Mouse (Mus musculus): ENCODE data around the gene Adamts1. TPM values are rescaled to one million over a fixed set of nuclear protein-coding genes. Genes with fewer than 3 reads are reported as not detected.

The Adamts1 gene
- polyA plus RNA-seq, 1 experiment from 2014 or later, result 125 TPM

- peak; percentile 31; the same call in 1 of the 2 replicates for ATAC-seq (ENCODE audit: low FRiP score, low TSS enrichment)
- Histone ChIP-seq H3K4me2 (replicated peaks; ENCODE audit: low read depth, low read length) (no peak overlapping the region), H3K27me3 (ENCODE audit: insufficient read depth, low read length) (no peaks in the 10 kb centered on the region), H3K9me3 (ENCODE audit: low read length) (no peaks in the 10 kb centered on the region), H3K36me3 (ENCODE audit: insufficient read depth, low read length) (no peaks in the 10 kb centered on the region), H3K4me1 (ENCODE audit: insufficient read depth, low read length) (no peaks in the 10 kb centered on the region), H3K27ac (ENCODE audit: low read length) (no peak overlapping the region), H3K9ac (replicated peaks; ENCODE audit: low read length) (no peak overlapping the region), H3K4me3 (ENCODE audit: low read length) (no peak overlapping the region)
Observed at GRCm38 (mm10) chr16:85779775-85780174, 23.1 kb downstream of the Adamts1 start.

DNA sequence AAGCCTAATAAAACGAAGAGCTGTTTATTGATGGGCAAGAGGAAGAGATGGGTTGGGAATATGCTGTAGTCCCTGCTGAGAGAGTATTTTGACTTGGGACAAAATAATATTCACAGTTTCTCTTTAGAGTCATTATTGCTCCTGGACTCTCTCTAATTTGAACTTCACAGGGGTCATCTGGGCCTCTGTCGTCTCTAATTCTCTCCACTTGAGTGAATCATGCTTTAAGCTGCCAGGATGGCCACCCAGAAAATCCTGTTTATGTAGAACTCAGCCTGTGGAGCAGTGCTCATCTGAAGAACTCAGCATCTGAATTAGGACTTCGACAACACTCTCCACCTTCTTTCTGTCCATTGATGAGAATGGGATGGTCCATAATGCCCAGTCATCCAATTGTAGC is 30.6 kb downstream of the Adamts1 start:
- 60% methylated on average over 3 of the region's 3 CpGs for WGBS
- no peaks in the 10 kb centered on the region for H3K9me3 ChIP-seq (ENCODE audit: low read length)
- H3K36me3 ChIP-seq (ENCODE audit: insufficient read depth, low read length), result no peaks in the 10 kb centered on the region
- H3K9ac ChIP-seq (replicated peaks; ENCODE audit: low read length), result no peak overlapping the region
- no peaks in the 10 kb centered on the region for H3K27me3 ChIP-seq (ENCODE audit: insufficient read depth, low read length)
- no peak for ATAC-seq (ENCODE audit: low FRiP score, low TSS enrichment)
- no peak overlapping the region for H3K27ac ChIP-seq (ENCODE audit: low read length)
- no peaks in the 10 kb centered on the region for H3K4me1 ChIP-seq (ENCODE audit: insufficient read depth, low read length)
- no peak overlapping the region for H3K4me3 ChIP-seq (ENCODE audit: low read length)
- H3K4me2 ChIP-seq (replicated peaks; ENCODE audit: low read depth, low read length), result no peak overlapping the region

DNA sequence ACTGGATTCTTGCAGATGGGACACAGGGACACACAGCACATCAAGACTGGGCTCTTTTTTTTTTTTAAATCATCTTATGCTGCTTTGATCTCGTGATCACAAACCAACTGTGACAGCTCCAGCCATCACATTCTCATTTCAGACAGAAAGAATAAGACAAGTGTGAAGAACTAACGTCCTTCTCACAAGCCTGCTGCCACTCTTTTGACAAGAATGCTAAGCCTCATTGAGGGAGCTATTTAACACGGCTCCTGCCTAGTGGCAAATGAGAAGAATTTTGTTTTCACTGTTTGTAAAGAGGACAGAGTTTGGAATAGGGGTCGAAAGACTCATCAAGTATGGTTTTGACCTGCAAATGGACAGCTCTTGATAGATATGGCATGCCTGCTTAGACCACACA is 35.6 kb downstream of the Adamts1 start:
- no peak for ATAC-seq (ENCODE audit: low FRiP score, low TSS enrichment)
- Histone ChIP-seq H3K4me2 (replicated peaks; ENCODE audit: low read depth, low read length) (no peak overlapping the region), H3K4me3 (ENCODE audit: low read length) (no peak overlapping the region), H3K4me1 (ENCODE audit: insufficient read depth, low read length) (0 out of 2 replicates have a peak, but pooled peaks cover 2% of the 10 kb centered on the region), H3K27ac (ENCODE audit: low read length) (no peak overlapping the region), H3K27me3 (ENCODE audit: insufficient read depth, low read length) (no peaks in the 10 kb centered on the region), H3K9ac (replicated peaks; ENCODE audit: low read length) (no peak overlapping the region), H3K9me3 (ENCODE audit: low read length) (no peaks in the 10 kb centered on the region), H3K36me3 (ENCODE audit: insufficient read depth, low read length) (no peaks in the 10 kb centered on the region)
- 60% methylated on average over 4 of the region's 4 CpGs for WGBS

- ATAC-seq (ENCODE audit: low FRiP score, low TSS enrichment), result no peak
- WGBS, result 35% methylated on average over 8 of the region's 8 CpGs
- no peak overlapping the region for H3K27ac ChIP-seq (ENCODE audit: low read length)
Observed at GRCm38 (mm10) chr16:85765697-85766096, 37.2 kb downstream of the Adamts1 start.

DNA sequence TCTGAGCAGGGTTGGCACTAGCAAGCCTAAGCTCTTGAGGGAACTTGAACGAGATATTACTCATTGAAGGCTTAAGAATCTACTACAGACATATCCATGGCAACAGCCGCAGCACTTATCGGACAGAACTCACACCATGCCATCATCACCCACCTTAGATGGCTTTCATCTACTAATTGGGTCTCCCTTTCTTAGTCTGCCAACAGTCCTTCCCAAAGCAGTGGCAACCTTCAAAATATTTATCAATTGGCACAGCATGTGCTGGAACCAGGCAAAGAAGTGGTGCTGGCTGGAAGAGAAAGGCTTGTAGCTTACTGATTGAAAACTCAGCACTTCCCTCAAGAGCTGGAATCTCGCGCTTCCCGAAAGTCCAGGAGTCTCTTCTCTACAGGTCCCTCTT is 37.7 kb downstream of the Adamts1 start:
- 92% methylated on average over 6 of the region's 6 CpGs for WGBS
- H3K36me3 ChIP-seq (ENCODE audit: insufficient read depth, low read length), result no peaks in the 10 kb centered on the region
- 0 out of 2 replicates have a peak, but pooled peaks cover 2% of the 10 kb centered on the region for H3K4me1 ChIP-seq (ENCODE audit: insufficient read depth, low read length)
- H3K27ac ChIP-seq (ENCODE audit: low read length), result no peak overlapping the region
- no peak overlapping the region for H3K4me3 ChIP-seq (ENCODE audit: low read length)
- no peaks in the 10 kb centered on the region for H3K27me3 ChIP-seq (ENCODE audit: insufficient read depth, low read length)
- no peak overlapping the region for H3K9ac ChIP-seq (replicated peaks; ENCODE audit: low read length)
- ATAC-seq (ENCODE audit: low FRiP score, low TSS enrichment), result no peak
- H3K9me3 ChIP-seq (ENCODE audit: low read length), result no peaks in the 10 kb centered on the region
- H3K4me2 ChIP-seq (replicated peaks; ENCODE audit: low read depth, low read length), result no peak overlapping the region

More at GRCm38 (mm10) chr16:85765697-85766096, 37.2 kb downstream of the Adamts1 start:
- Histone ChIP-seq H3K9me3 (ENCODE audit: low read length) (no peaks in the 10 kb centered on the region), H3K9ac (replicated peaks; ENCODE audit: low read length) (no peak overlapping the region), H3K4me2 (replicated peaks; ENCODE audit: low read depth, low read length) (no peak overlapping the region), H3K4me3 (ENCODE audit: low read length) (no peak overlapping the region), H3K4me1 (ENCODE audit: insufficient read depth, low read length) (0 out of 2 replicates have a peak, but pooled peaks cover 2% of the 10 kb centered on the region), H3K27me3 (ENCODE audit: insufficient read depth, low read length) (no peaks in the 10 kb centered on the region), H3K36me3 (ENCODE audit: insufficient read depth, low read length) (no peaks in the 10 kb centered on the region)

DNA sequence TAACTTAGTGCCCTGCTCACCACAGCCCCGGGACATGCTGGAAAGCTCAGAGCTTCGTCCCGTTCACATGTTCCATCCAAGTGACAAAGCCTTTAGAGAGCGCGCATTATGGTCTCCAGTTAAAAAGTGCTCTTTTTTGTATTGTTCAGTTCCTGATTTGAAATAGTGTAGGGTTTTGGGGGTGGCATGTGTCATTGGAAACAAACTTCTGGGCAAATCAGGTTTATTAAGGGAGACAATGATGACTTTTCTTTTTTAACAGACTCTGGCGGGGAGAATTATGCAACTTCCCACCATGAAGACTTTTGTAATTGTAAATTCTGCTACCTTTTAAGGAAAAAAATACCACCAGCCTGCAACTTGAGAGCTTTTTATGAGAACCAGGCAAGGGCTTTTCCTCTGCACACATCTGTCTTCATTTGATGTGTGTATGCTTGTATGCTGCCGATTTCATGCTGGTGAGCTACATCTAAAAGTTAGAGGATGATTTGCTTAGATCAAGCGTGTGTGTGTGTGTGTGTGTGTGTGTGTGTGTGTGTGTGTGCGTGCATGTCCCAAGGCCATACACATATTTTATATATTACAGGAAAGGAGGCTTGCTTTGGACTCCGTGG is 40.8 kb downstream of the Adamts1 start:
- H3K36me3 ChIP-seq (ENCODE audit: insufficient read depth, low read length), result no peaks in the 10 kb centered on the region
- no peak overlapping the region for H3K4me2 ChIP-seq (replicated peaks; ENCODE audit: low read depth, low read length)
- H3K27me3 ChIP-seq (ENCODE audit: insufficient read depth, low read length), result no peaks in the 10 kb centered on the region
- no peak overlapping the region for H3K27ac ChIP-seq (ENCODE audit: low read length)
- no peak for ATAC-seq (ENCODE audit: low FRiP score, low TSS enrichment)
- no peaks in the 10 kb centered on the region for H3K9me3 ChIP-seq (ENCODE audit: low read length)
- H3K9ac ChIP-seq (replicated peaks; ENCODE audit: low read length), result no peak overlapping the region
- WGBS, result 89% methylated on average over 10 of the region's 10 CpGs
- no peak overlapping the region for H3K4me3 ChIP-seq (ENCODE audit: low read length)
- H3K4me1 ChIP-seq (ENCODE audit: insufficient read depth, low read length), result peaks cover 9% of the 10 kb centered on the region; the same call in 1 of the 2 replicates

GRCm38 (mm10) chr16:85760961-85761580 is 41.8 kb downstream of the Adamts1 start:
- 0 out of 2 replicates have a peak, but pooled peaks have one; percentile 10 for ATAC-seq (ENCODE audit: low FRiP score, low TSS enrichment)
- 55% methylated on average over 7 of the region's 7 CpGs for WGBS
- H3K4me3 ChIP-seq (ENCODE audit: low read length), result no peak overlapping the region

DNA sequence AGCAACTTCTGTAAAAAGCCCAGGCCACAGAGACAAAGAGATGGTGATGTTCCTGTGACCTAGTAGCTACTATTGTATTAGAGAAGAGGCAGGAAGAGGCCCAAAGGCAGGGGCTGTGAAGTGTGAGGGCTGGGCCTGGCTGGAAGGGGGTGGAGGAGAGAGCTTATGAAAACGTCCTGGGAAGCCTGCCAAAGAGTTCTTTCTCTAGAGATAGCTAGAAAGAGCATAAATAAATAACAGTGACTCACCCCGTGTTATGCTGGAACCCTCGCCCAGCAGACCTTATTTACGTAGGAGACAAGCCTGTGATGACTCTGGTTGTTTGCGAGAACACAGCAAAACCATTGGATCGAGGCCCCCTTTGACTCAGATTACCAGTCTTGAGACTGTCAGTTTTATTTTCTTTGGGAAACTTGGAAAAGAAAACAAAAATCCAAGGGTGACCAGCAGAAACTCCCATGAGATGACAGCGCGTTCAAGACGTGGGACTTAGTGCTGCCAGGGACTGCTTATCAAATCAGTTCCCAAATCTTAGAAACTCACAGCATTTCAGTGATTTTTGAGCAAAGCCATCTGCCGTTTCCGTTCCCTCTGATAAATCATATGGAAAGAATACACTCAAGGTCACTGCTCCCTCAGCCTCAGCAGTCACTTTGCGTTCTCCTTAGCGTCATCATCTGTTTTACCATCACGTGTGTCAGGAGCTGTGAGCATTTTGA is 46.7 kb downstream of the Adamts1 start:
- ATAC-seq (ENCODE audit: low FRiP score, low TSS enrichment), result peak; percentile 93
- H3K4me3 ChIP-seq (ENCODE audit: low read length), result no peak overlapping the region
- no peaks in the 10 kb centered on the region for H3K36me3 ChIP-seq (ENCODE audit: insufficient read depth, low read length)
- peak overlapping the region; percentile 70; the same call in 1 of the 2 replicates for H3K27ac ChIP-seq (ENCODE audit: low read length)
- WGBS, result 18% methylated on average over 14 of the region's 14 CpGs
- H3K4me2 ChIP-seq (replicated peaks; ENCODE audit: low read depth, low read length), result no peak overlapping the region
- H3K27me3 ChIP-seq (ENCODE audit: insufficient read depth, low read length), result no peaks in the 10 kb centered on the region
- H3K4me1 ChIP-seq (ENCODE audit: insufficient read depth, low read length), result peaks cover 14% of the 10 kb centered on the region; the same call in 1 of the 2 replicates
- H3K9ac ChIP-seq (replicated peaks; ENCODE audit: low read length), result no peak overlapping the region
- H3K9me3 ChIP-seq (ENCODE audit: low read length), result no peaks in the 10 kb centered on the region

More at GRCm38 (mm10) chr16:85760961-85761580, 41.8 kb downstream of the Adamts1 start:
- no peak overlapping the region for H3K9ac ChIP-seq (replicated peaks; ENCODE audit: low read length)
- no peak overlapping the region for H3K4me2 ChIP-seq (replicated peaks; ENCODE audit: low read depth, low read length)
- H3K27ac ChIP-seq (ENCODE audit: low read length), result no peak overlapping the region
- H3K27me3 ChIP-seq (ENCODE audit: insufficient read depth, low read length), result no peaks in the 10 kb centered on the region
- no peaks in the 10 kb centered on the region for H3K36me3 ChIP-seq (ENCODE audit: insufficient read depth, low read length)
- H3K4me1 ChIP-seq (ENCODE audit: insufficient read depth, low read length), result peaks cover 9% of the 10 kb centered on the region; the same call in 1 of the 2 replicates
- H3K9me3 ChIP-seq (ENCODE audit: low read length), result no peaks in the 10 kb centered on the region

GRCm38 (mm10) chr16:85749335-85749734 is 53.6 kb downstream of the Adamts1 start:
- Histone ChIP-seq H3K4me1 (ENCODE audit: insufficient read depth, low read length) (0 out of 2 replicates have a peak, but pooled peaks cover 4% of the 10 kb centered on the region), H3K4me2 (replicated peaks; ENCODE audit: low read depth, low read length) (no peak overlapping the region), H3K27ac (ENCODE audit: low read length) (no peak overlapping the region), H3K36me3 (ENCODE audit: insufficient read depth, low read length) (no peaks in the 10 kb centered on the region), H3K9ac (replicated peaks; ENCODE audit: low read length) (no peak overlapping the region), H3K27me3 (ENCODE audit: insufficient read depth, low read length) (no peaks in the 10 kb centered on the region), H3K9me3 (ENCODE audit: low read length) (no peaks in the 10 kb centered on the region), H3K4me3 (ENCODE audit: low read length) (no peak overlapping the region)
- WGBS, result 79% methylated on average over 6 of the region's 6 CpGs
- no peak for ATAC-seq (ENCODE audit: low FRiP score, low TSS enrichment)
